Mouse (Mus musculus) olfactory bulb, adult 2 months (tissue): ENCODE measurements around the gene Mt3.

ENCODE experiments used
- CTCF ChIP-seq: fragments of 200-500 bp; IDR thresholded peaks from 2 replicates; pipeline ENCODE4 v1.5.1; 2012; ENCODE audit warnings: low read depth, mild to moderate bottlenecking, low read length, moderate library complexity; ENCODE audit not compliant: insufficient read depth
- POLR2A ChIP-seq: fragments of 200-500 bp; IDR thresholded peaks from 2 replicates; pipeline ENCODE4 v1.6.1; 2012; ENCODE audit warnings: mild to moderate bottlenecking, low read depth, low read length, moderate library complexity; ENCODE audit not compliant: insufficient read depth

GRCm38 (mm10) chr8:94187290-94188002 is 35.0 kb downstream of the Mt3 start:
- no peak for TF ChIP-seq CTCF
- TF ChIP-seq POLR2A, result no peak
